Mouse (Mus musculus): Measurements from ENCODE around the gene Nup107. TPM values are rescaled to one million over a fixed set of nuclear protein-coding genes. Genes with fewer than 3 reads are reported as not detected.

Gene Nup107
- polyA plus RNA-seq, 1 experiment = not detected

- TF ChIP-seq CTCF (IDR thresholded peaks at IDR 0.05; ENCODE audit: insufficient read depth, low read depth, low read length) (no peak), POLR2A (IDR thresholded peaks at IDR 0.05; ENCODE audit: insufficient read depth, low read depth, low read length) (no peak)
- no peak overlapping the region for H3K27ac ChIP-seq (ENCODE audit: insufficient read depth, low read depth, low read length)
- no peaks in the 10 kb centered on the region for H3K4me1 ChIP-seq (ENCODE audit: control insufficient read depth, insufficient read depth, low read length)
- H3K4me3 ChIP-seq (ENCODE audit: insufficient read depth, low read depth, low read length) = no peak overlapping the region
- WGBS = 96% methylated on average over 8 of the region's 8 CpGs
Measured at GRCm38 (mm10) chr10:117811555-117811954, 19.1 kb upstream of the Nup107 start.

DNA sequence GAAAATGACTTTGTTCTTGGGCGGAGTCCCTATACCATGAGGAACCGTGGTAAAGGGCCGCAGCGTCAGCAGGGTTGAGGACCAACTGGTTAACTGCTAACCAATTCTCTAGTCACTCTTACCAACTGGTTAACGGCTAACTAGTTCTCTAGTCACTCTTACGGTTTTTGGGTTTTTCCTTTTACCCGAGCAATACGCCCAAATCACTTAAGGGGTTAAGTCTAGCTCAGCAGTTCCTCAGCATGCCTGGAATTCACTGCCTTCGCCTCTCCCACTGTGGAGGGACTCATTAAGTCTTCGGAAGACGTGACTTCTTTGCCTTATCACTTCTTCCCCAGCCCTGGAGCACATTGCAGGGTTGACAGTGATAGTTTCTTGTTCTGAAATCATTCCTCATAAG, 18.0 kb upstream of the Nup107 start:
- WGBS = 81% methylated on average over 11 of the region's 11 CpGs
- TF ChIP-seq CTCF (IDR thresholded peaks at IDR 0.05; ENCODE audit: insufficient read depth, low read depth, low read length) = no peak
- no peak for TF ChIP-seq POLR2A (IDR thresholded peaks at IDR 0.05; ENCODE audit: insufficient read depth, low read depth, low read length)
- Histone ChIP-seq H3K27ac (ENCODE audit: insufficient read depth, low read depth, low read length) (no peak overlapping the region), H3K4me3 (ENCODE audit: insufficient read depth, low read depth, low read length) (no peak overlapping the region), H3K4me1 (ENCODE audit: control insufficient read depth, insufficient read depth, low read length) (no peaks in the 10 kb centered on the region)

DNA sequence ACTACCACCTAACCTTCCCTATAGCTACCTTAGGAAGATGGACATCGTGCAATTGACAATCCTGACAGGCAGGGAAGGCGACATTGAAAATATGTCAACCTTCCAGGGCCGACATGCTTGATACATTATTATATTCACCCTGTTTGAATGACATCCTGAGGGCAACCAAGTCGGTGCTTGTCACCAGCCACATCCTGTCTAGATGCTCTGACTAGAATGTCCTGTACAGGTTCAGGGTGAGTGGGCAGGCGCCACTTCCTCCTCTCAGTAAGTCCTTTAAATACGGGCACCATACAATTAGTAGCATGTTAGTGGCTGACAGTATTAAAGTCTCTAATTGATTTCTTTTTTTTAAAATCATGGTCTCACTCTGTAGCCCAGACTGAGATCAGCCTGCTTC, 15.6 kb upstream of the Nup107 start:
- no peaks in the 10 kb centered on the region for H3K4me1 ChIP-seq (ENCODE audit: control insufficient read depth, insufficient read depth, low read length)
- H3K27ac ChIP-seq (ENCODE audit: insufficient read depth, low read depth, low read length) = no peak overlapping the region
- TF ChIP-seq CTCF (IDR thresholded peaks at IDR 0.05; ENCODE audit: insufficient read depth, low read depth, low read length) (no peak), POLR2A (IDR thresholded peaks at IDR 0.05; ENCODE audit: insufficient read depth, low read depth, low read length) (no peak)
- WGBS = 80% methylated on average over 6 of the region's 6 CpGs
- H3K4me3 ChIP-seq (ENCODE audit: insufficient read depth, low read depth, low read length) = no peak overlapping the region

DNA sequence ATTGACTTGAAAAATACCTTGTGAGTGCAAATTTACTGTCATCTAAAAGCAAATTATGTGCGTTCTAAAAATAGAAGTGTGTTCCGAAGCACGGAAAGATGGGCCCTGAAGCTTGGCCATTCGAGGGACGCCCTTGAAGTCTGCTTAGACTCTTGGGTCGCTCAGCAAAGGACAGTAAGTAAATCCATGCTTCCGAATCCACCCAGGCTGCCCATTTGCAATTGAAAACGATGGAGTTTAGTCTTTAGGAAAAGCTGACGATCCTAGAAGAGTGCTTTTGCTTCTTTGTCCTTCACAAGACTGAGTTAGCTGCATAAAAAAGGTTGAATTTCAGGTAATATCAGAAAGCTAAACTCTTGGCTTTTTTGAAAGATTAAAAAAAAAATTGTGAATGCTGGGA, 13.4 kb upstream of the Nup107 start:
- Histone ChIP-seq H3K27ac (ENCODE audit: insufficient read depth, low read depth, low read length) (no peak overlapping the region), H3K4me3 (ENCODE audit: insufficient read depth, low read depth, low read length) (no peak overlapping the region), H3K4me1 (ENCODE audit: control insufficient read depth, insufficient read depth, low read length) (no peaks in the 10 kb centered on the region)
- WGBS = 59% methylated on average over 9 of the region's 9 CpGs
- no peak for TF ChIP-seq CTCF (IDR thresholded peaks at IDR 0.05; ENCODE audit: insufficient read depth, low read depth, low read length)
- TF ChIP-seq POLR2A (IDR thresholded peaks at IDR 0.05; ENCODE audit: insufficient read depth, low read depth, low read length) = no peak

DNA sequence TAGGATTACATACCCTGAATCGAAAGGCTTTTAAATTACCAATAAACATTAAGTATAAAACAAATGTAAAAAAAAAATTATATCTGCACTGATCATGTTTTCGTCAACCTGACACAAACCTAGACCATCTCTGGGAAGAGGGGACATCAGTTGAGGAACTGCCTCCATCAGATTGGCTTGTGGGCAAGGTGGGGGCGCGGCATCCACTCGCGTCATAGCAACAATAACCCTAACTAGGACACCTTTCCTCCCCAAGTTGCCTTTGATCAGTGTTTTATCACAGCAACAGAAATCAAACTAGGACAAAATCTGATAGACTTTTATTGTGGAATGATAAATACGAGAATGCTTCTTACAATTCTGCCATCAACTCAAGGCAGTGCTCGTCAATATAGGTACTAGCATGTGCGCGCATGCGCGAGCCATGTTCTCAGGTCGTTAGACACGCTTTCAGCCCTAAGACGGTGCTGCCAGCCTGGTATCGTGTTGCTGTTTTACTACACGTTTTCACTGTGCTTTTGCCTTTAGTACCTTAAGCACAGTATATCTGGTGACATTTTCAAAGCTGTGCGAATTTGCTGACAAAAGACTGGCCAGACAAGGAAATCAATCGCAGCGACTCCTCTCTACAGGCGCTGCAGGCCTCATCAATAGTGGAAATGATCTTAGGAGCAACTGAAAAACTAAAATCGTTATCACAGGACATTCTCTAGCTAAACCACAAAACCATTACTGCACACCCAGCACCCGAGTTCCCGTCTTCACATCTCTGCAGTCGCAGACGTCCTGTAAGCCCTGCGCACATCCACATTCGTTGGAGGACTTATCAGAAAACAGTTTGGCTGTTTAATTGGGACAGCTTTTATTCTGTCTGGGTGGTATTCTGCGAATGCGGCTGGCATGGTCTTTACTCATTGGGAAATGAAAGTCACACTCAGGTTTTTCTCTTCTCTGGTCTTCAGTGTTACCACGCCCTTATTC, 11.7 kb upstream of the Nup107 start:
- TF ChIP-seq CTCF (IDR thresholded peaks at IDR 0.05; ENCODE audit: insufficient read depth, low read depth, low read length) (no peak), POLR2A (IDR thresholded peaks at IDR 0.05; ENCODE audit: insufficient read depth, low read depth, low read length) (no peak)
- WGBS = 89% methylated on average over 31 of the region's 31 CpGs
- Histone ChIP-seq H3K4me3 (ENCODE audit: insufficient read depth, low read depth, low read length) (no peak overlapping the region), H3K4me1 (ENCODE audit: control insufficient read depth, insufficient read depth, low read length) (no peaks in the 10 kb centered on the region), H3K27ac (ENCODE audit: insufficient read depth, low read depth, low read length) (no peak overlapping the region)

GRCm38 (mm10) chr10:117801886-117802285, 9.4 kb upstream of the Nup107 start:
- Histone ChIP-seq H3K27ac (ENCODE audit: insufficient read depth, low read depth, low read length) (no peak overlapping the region), H3K4me1 (ENCODE audit: control insufficient read depth, insufficient read depth, low read length) (no peaks in the 10 kb centered on the region), H3K4me3 (ENCODE audit: insufficient read depth, low read depth, low read length) (no peak overlapping the region)
- 93% methylated on average over 9 of the region's 9 CpGs for WGBS
- TF ChIP-seq CTCF (IDR thresholded peaks at IDR 0.05; ENCODE audit: insufficient read depth, low read depth, low read length) (no peak), POLR2A (IDR thresholded peaks at IDR 0.05; ENCODE audit: insufficient read depth, low read depth, low read length) (no peak)

DNA sequence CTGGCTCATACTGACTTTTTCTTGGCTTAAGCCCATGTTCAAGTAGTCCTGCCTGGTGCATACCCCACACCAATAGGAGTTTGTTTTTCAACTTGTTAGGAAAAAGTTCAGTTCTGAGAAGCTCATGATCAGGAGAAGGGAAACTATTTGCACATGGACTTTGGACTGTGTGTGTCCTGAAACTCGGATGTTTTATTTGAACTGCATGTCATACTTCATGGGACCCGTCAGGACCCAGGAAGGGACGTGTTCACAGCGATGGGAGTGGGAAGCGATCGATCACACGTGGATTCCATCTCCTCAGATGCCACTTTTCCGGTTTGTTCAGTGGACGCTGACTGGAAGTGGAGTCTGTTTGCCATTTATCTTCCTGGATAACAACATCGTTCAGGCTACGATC, 7.3 kb upstream of the Nup107 start:
- Histone ChIP-seq H3K4me3 (ENCODE audit: insufficient read depth, low read depth, low read length) (no peak overlapping the region), H3K27ac (ENCODE audit: insufficient read depth, low read depth, low read length) (no peak overlapping the region), H3K4me1 (ENCODE audit: control insufficient read depth, insufficient read depth, low read length) (no peaks in the 10 kb centered on the region)
- TF ChIP-seq POLR2A (IDR thresholded peaks at IDR 0.05; ENCODE audit: insufficient read depth, low read depth, low read length) (no peak), CTCF (IDR thresholded peaks at IDR 0.05; ENCODE audit: insufficient read depth, low read depth, low read length) (no peak)
- WGBS = 93% methylated on average over 11 of the region's 11 CpGs

DNA sequence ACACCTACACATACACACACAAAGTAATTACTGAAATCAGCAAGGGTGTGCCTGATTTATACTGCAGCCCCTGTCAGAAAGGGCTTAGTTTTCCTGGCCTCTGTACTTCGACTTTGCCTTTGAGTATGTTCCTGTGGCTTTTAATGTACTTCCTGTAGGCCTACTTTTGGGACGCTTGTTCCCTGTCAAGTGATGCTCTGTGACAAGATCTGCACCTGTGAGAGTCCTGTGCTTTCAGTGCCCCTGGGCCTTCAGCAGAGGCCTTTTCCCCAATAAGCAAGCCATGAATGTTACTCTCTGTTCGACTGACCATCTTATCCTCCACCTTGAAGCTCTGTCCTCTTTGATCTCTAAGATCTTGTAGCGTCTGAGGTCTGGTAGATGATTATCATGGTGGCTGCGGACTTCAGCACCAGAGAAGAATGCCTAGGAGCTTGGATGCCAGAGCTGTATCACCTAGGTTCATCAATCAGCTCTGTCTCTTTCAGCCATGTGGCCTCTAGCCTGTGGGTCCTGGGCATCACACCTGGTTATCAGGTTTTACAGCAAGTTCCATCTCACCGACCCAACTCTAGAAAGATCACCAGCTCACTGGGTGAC, 6.0 kb upstream of the Nup107 start:
- H3K4me3 ChIP-seq (ENCODE audit: insufficient read depth, low read depth, low read length) = no peak overlapping the region
- WGBS = 85% methylated on average over 6 of the region's 6 CpGs
- H3K4me1 ChIP-seq (ENCODE audit: control insufficient read depth, insufficient read depth, low read length) = no peaks in the 10 kb centered on the region
- no peak overlapping the region for H3K27ac ChIP-seq (ENCODE audit: insufficient read depth, low read depth, low read length)
- TF ChIP-seq CTCF (IDR thresholded peaks at IDR 0.05; ENCODE audit: insufficient read depth, low read depth, low read length) = no peak

GRCm38 (mm10) chr10:117797684-117798083, 5.2 kb upstream of the Nup107 start:
- H3K27ac ChIP-seq (ENCODE audit: insufficient read depth, low read depth, low read length) = no peak overlapping the region

More at GRCm38 (mm10) chr10:117797684-117798083, 5.2 kb upstream of the Nup107 start:
- Histone ChIP-seq H3K4me3 (ENCODE audit: insufficient read depth, low read depth, low read length) (no peak overlapping the region), H3K4me1 (ENCODE audit: control insufficient read depth, insufficient read depth, low read length) (no peaks in the 10 kb centered on the region)
- 76% methylated on average over 7 of the region's 7 CpGs for WGBS
- TF ChIP-seq POLR2A (IDR thresholded peaks at IDR 0.05; ENCODE audit: insufficient read depth, low read depth, low read length) (no peak), CTCF (IDR thresholded peaks at IDR 0.05; ENCODE audit: insufficient read depth, low read depth, low read length) (no peak)

Measured in olfactory bulb, adult 2 months (tissue).